Mouse (Mus musculus) naive thymus-derived CD4-positive, alpha-beta T cell, adult 5 months (primary cell): Measurements from ENCODE around the gene Syne3. TPM values are rescaled to one million over a fixed set of nuclear protein-coding genes. Genes with fewer than 3 reads are reported as not detected.

Experiments used
- polyA plus RNA-seq: library from polyadenylated mRNA; unstranded; fragments of 100-300 nt; shearing (Covaris generic); gene quantifications from one replicate; pipeline ENCODE4 v1.2.1, GENCODE M21; 2017

Gene Syne3
- polyA plus RNA-seq = 3.2 TPM

DNA sequence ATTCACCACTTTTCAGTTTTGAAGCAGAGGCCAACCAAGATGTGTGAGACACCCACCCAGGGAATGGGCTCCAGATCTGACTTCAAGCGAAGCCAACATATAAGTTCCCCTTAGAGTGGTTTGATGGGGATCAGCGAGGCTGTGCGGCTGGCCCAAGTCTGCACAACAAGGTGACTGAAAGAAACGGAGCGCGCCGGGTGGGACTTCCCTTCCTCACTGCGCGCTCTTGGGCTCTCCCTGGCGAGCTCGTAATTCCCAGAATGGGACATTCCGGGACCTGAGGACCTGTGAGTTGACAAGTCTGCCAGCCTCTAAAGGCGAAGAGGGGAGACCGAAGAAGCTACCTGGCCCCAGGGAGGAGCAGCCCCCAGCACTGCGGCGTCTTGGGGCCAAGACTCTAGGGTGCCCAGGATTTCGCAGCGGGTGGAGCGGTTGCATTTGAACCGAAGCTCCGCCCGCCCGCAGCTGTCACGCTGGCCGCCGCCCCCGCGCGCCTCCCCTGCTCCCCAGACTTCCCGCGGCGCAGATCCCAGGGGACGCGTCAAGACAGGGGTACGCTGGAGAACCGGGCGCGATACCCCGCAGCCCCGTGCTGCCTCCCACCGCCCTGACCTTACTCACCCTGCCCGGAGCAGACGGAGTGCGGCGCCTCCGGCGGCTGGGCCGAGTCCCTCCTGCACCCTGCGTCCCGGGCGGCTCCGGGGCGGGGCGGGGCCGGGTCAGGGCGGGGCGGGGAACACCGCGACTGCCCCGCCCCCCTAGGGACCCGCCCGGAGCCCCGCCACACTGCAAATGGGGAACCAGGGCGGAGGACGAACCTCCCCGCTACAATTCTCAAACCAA is at the start of gene Syne3:
Syne3 (minus strand) TSS at position 440 of the 843 bp plus-strand sequence.

DNA sequence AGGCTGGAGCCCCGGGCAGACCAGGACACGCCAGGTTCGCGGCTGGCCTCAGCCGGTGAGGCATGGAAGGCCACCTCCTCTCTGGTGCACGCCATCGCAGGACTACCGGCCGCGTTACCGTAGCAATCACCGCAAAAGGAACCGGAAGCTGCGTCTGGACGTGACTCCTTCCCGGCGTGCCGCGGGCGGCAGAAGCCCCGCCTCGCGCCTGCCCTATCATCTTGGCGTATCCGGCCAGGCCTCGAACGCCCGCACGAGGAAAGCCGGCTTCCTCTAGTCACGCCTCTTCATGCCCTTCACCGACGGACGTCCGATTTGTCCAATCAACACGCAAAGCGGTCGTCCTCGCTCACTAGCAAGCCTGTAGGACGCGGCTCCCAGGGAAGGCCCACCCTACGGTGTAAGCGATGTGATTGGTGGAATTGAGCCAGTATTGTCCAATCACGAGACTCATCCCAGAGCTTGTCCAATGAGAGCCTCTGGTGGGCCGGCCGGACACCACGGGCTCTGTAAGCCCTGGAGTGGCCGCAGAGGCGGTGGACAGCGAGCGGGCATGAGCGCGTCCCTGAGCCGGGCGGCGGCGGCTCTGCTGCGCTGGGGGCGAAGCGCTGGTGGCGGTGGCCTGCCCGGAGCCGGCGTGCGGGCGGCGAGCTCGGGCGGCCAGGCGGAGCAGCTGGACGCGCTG is 22.7 kb upstream of the Syne3 start, which contains the start of gene Glrx5:
Glrx5 (plus strand) TSS at position 542 of the 685 bp plus-strand sequence.

Other genes with a start within 250 kb of the Syne3 start
- gene Clmn, start 144.7 kb downstream of the Syne3 start, polyA plus RNA-seq = not detected
- 63.7 TPM for gene Glrx5, start 22.9 kb upstream of the Syne3 start, polyA plus RNA-seq
- gene Tcl1b2, start 136.2 kb upstream of the Syne3 start, polyA plus RNA-seq = not detected
- not detected for gene Tcl1b1, start 149.9 kb upstream of the Syne3 start, polyA plus RNA-seq
- not detected for gene Tcl1b5, start 166.5 kb upstream of the Syne3 start, polyA plus RNA-seq
- not detected for gene Tcl1b3, start 181.2 kb upstream of the Syne3 start, polyA plus RNA-seq
- gene Tcl1b4, start 192.1 kb upstream of the Syne3 start, polyA plus RNA-seq = not detected
- not detected for gene Tcl1, start 213.0 kb upstream of the Syne3 start, polyA plus RNA-seq